Mouse (Mus musculus) natural killer cell, adult 2 months (primary cell): ENCODE measurements around the gene Paxx.

ENCODE experiments used
- DNase-seq, 2 experiments: peaks; one replicate each; pipeline ENCODE4 v3.0.0; 2022; ENCODE audit warnings: low spot score in 2 of 2

The Paxx gene

GRCm38 (mm10) chr2:25460551-25461309 is at the start of gene Paxx:
Gene Paxx (minus strand): TSS chr2:25461094.
- peak; percentile 96 to 97 for DNase-seq

- no peak for DNase-seq
Observed at GRCm38 (mm10) chr2:25509912-25510311, 49.0 kb upstream of the Paxx start.

GRCm38 (mm10) chr2:25506964-25507363 is 46.1 kb upstream of the Paxx start:
- DNase-seq = peak in 1 of 2 experiments; percentile 19

- no peak for DNase-seq
Observed at GRCm38 (mm10) chr2:25505860-25506259, 45.0 kb upstream of the Paxx start.

- no peak for DNase-seq
Observed at GRCm38 (mm10) chr2:25505000-25505399, 44.1 kb upstream of the Paxx start.

GRCm38 (mm10) chr2:25504538-25504937 is 43.6 kb upstream of the Paxx start:
- no peak for DNase-seq

- no peak for DNase-seq
Observed at GRCm38 (mm10) chr2:25502726-25503125, 41.8 kb upstream of the Paxx start.

- no peak for DNase-seq
Observed at GRCm38 (mm10) chr2:25501593-25502486, 40.9 kb upstream of the Paxx start, which contains the start of gene C8g. Gene C8g (minus strand): TSS chr2:25501719.

GRCm38 (mm10) chr2:25500576-25501405 is 39.9 kb upstream of the Paxx start, which contains the start of gene Fbxw5:
Gene Fbxw5 (plus strand): TSS chr2:25500750.
- DNase-seq = peak; percentile 76 to 80

- DNase-seq = no peak
Observed at GRCm38 (mm10) chr2:25500071-25500575, 39.2 kb upstream of the Paxx start.

GRCm38 (mm10) chr2:25498622-25499478 is 38.0 kb upstream of the Paxx start:
- DNase-seq = peak in 1 of 2 experiments; percentile 20

GRCm38 (mm10) chr2:25497846-25498575 is 37.1 kb upstream of the Paxx start:
- no peak for DNase-seq

- DNase-seq = no peak
Observed at GRCm38 (mm10) chr2:25496462-25496861, 35.6 kb upstream of the Paxx start.

- no peak for DNase-seq
Observed at GRCm38 (mm10) chr2:25493476-25493961, 32.6 kb upstream of the Paxx start, which contains the start of gene Lcn12. Gene Lcn12 (minus strand): TSS chr2:25493911.

- no peak for DNase-seq
Observed at GRCm38 (mm10) chr2:25492988-25493387, 32.1 kb upstream of the Paxx start.

GRCm38 (mm10) chr2:25488671-25489068 is 27.8 kb upstream of the Paxx start:
- no peak for DNase-seq

GRCm38 (mm10) chr2:25487965-25488670 is 27.2 kb upstream of the Paxx start:
- no peak for DNase-seq

- DNase-seq = no peak
Observed at GRCm38 (mm10) chr2:25484901-25485647, 24.2 kb upstream of the Paxx start.
